Mouse (Mus musculus) NIH3T3 (cell line): ENCODE measurements around the gene Abhd8.
"Not testable (repeated sequence)": the region's sequence is repeated elsewhere in the genome, so short reads cannot be mapped to it uniquely, and the experiment has no call there.

Source experiments
- DNase-seq: peaks from one replicate; pipeline ENCODE4 v3.0.0-alpha.2; 2012; ENCODE audit warnings: low read depth

Abhd8 gene

GRCm38 (mm10) chr8:71461152-71461840, 2.2 kb downstream of the Abhd8 start:
- DNase-seq: no peak

GRCm38 (mm10) chr8:71460716-71461115, 2.7 kb downstream of the Abhd8 start:
- DNase-seq: no peak

- DNase-seq: no peak
These were observed 5.7 kb downstream of the Abhd8 start for GRCm38 (mm10) chr8:71457659-71458270.

- no peak for DNase-seq
These were observed 6.5 kb downstream of the Abhd8 start for GRCm38 (mm10) chr8:71456906-71457305.

- DNase-seq: no peak
These were observed 8.8 kb downstream of the Abhd8 start for GRCm38 (mm10) chr8:71454668-71455067.

GRCm38 (mm10) chr8:71452669-71453068, 10.8 kb downstream of the Abhd8 start:
- DNase-seq: no peak

- DNase-seq: no peak
These were observed 11.7 kb downstream of the Abhd8 start for GRCm38 (mm10) chr8:71451777-71452176.

GRCm38 (mm10) chr8:71451337-71451736, 12.1 kb downstream of the Abhd8 start:
- no peak for DNase-seq

GRCm38 (mm10) chr8:71445096-71445495, 18.4 kb downstream of the Abhd8 start:
- DNase-seq: peak; percentile 22

- DNase-seq: peak; percentile 87
These were observed 22.1 kb downstream of the Abhd8 start for GRCm38 (mm10) chr8:71441404-71441803.

GRCm38 (mm10) chr8:71437041-71437440, 26.4 kb downstream of the Abhd8 start:
- DNase-seq: no peak

- not testable (repeated sequence) for DNase-seq
These were observed 30.5 kb downstream of the Abhd8 start for GRCm38 (mm10) chr8:71432935-71433334.

- peak; percentile 53 for DNase-seq
These were observed 41.3 kb downstream of the Abhd8 start for GRCm38 (mm10) chr8:71422121-71422520.

GRCm38 (mm10) chr8:71411535-71412273, 51.8 kb downstream of the Abhd8 start:
- no peak for DNase-seq

GRCm38 (mm10) chr8:71408231-71408630, 55.2 kb downstream of the Abhd8 start:
- no peak for DNase-seq

- DNase-seq: no peak
These were observed 56.0 kb downstream of the Abhd8 start for GRCm38 (mm10) chr8:71407441-71407840.
